In genomic region chr16:4021241-4021640, GRCm38 (mm10) we compare ENCODE assay signal across 34 mouse cellular contexts. TPM values are rescaled to one million over a fixed set of nuclear protein-coding genes. Genes with fewer than 3 reads are reported as not detected.
"Had no signal": no experiment of that assay in that cellular context is flagged by ENCODE, and none has a peak within 500 bp of the region (broad histone marks: within the 10 kb centered on the region; RNA-seq: fewer than 3 reads in every experiment).

No protein-coding gene starts in this region.

- H3K4me1 ChIP-seq: heart, embryonic 13.5 days; heart, embryonic 15.5 days; hindbrain, embryonic 10.5 days; hindbrain, embryonic 12.5 days; intestine, embryonic 15.5 days; kidney, embryonic 15.5 days; limb, embryonic 10.5 days; limb, embryonic 12.5 days; liver, embryonic 13.5 days had no signal

- H3K27me3 ChIP-seq: heart, embryonic 13.5 days; heart, embryonic 15.5 days; hindbrain, embryonic 12.5 days; intestine, embryonic 15.5 days; kidney, embryonic 15.5 days; limb, embryonic 12.5 days; liver, embryonic 13.5 days had no signal

- H3K9me3 ChIP-seq: heart, embryonic 15.5 days; hindbrain, embryonic 10.5 days; hindbrain, embryonic 12.5 days; intestine, embryonic 15.5 days; kidney, embryonic 15.5 days; limb, embryonic 10.5 days; limb, embryonic 12.5 days; liver, embryonic 13.5 days had no signal

- H3K4me2 ChIP-seq: heart, embryonic 11.5 days; heart, embryonic 13.5 days; heart, embryonic 15.5 days; hindbrain, embryonic 12.5 days; hindbrain, embryonic 14.5 days; intestine, embryonic 15.5 days; kidney, embryonic 15.5 days; limb, embryonic 12.5 days; liver, embryonic 11.5 days; liver, embryonic 13.5 days had no signal

- H3K36me3 ChIP-seq: heart, embryonic 13.5 days; heart, embryonic 15.5 days; hindbrain, embryonic 10.5 days; hindbrain, embryonic 12.5 days; intestine, embryonic 15.5 days; kidney, embryonic 15.5 days; limb, embryonic 10.5 days; limb, embryonic 12.5 days; liver, embryonic 13.5 days had no signal

- H3K27ac ChIP-seq: gastrocnemius, adult 2 months; heart, adult 2 months; heart, embryonic 13.5 days; heart, embryonic 15.5 days; hindbrain, embryonic 10.5 days; hindbrain, embryonic 12.5 days; hindbrain, embryonic 14.5 days; intestine, embryonic 15.5 days; kidney, embryonic 15.5 days; layer of hippocampus, adult 2 months; left cerebral cortex, adult 2 months; limb, embryonic 10.5 days; limb, embryonic 12.5 days; liver, embryonic 13.5 days had no signal

- H3K4me3 ChIP-seq: gastrocnemius, adult 2 months; heart, adult 2 months; heart, embryonic 13.5 days; heart, embryonic 15.5 days; hindbrain, embryonic 10.5 days; hindbrain, embryonic 12.5 days; intestine, embryonic 15.5 days; kidney, embryonic 15.5 days; layer of hippocampus, adult 2 months; left cerebral cortex, adult 2 months; limb, embryonic 10.5 days; limb, embryonic 12.5 days; liver, embryonic 13.5 days had no signal

- ATAC-seq: hindbrain, embryonic 16.5 days; inflammation-experienced regulatory T-cells, adult 6 months; intestine, embryonic 15.5 days; intestine, postnatal 0 days had no signal

- DNase-seq: gastrocnemius, adult 2 months; gastrocnemius, postnatal 10 days; gastrocnemius, postnatal 25 days; heart, adult 2 months; heart, postnatal 14 days; heart, postnatal 4 days; kidney, adult 18-20 months; kidney, adult 8-10 months; kidney, postnatal 10 days; kidney, postnatal 4 days; liver; liver, embryonic 13.5 days had no signal

- H3K9ac ChIP-seq: heart, embryonic 13.5 days; heart, embryonic 15.5 days; hindbrain, embryonic 12.5 days; hindbrain, embryonic 14.5 days; intestine, embryonic 15.5 days; kidney, embryonic 15.5 days; limb, embryonic 12.5 days; liver, embryonic 13.5 days had no signal

RNA-seq across cellular contexts. Expression of gene Dnase1, which starts 15.5 kb away (rescaled TPM):
- total RNA-seq: gastrocnemius, postnatal 10 days; gastrocnemius, postnatal 25 days; gastrocnemius, postnatal 4 days; granulocyte monocyte progenitor cell, adult 5-6 weeks; heart, adult 2 months; heart, postnatal 14 days; heart, postnatal 4 days; layer of hippocampus, adult 2 months; layer of hippocampus, postnatal 10 days; layer of hippocampus, postnatal 25 days; left cerebral cortex, adult 2 months; left cerebral cortex, postnatal 14 days; left cerebral cortex, postnatal 36 days had no signal
- polyA plus RNA-seq: heart, adult 2 months had no signal
